Mouse (Mus musculus) frontal cortex, adult 2 months (tissue): ENCODE data around the gene Olfr339. TPM values are rescaled to one million over a fixed set of nuclear protein-coding genes. Genes with fewer than 3 reads are reported as not detected.
"Not testable (repeated sequence)": the region's sequence is repeated elsewhere in the genome, so short reads cannot be mapped to it uniquely, and the experiment has no call there.

Source experiments
- DNase-seq, 2 experiments: peaks; one replicate each; pipeline ENCODE4 v3.0.0; 2022; ENCODE audit warnings: low spot score in 1 of 2; ENCODE audit errors: extremely low spot score in 1 of 2
- polyA plus RNA-seq: library from polyadenylated mRNA; depleted of rRNA; stranded (reverse); fragments of >200 nt; gene quantifications from 2 replicates; pipeline ENCODE4 v1.2.3, GENCODE M21; 2012; rRNA removed

Olfr339 gene
- not detected in 2 replicates for polyA plus RNA-seq

DNA sequence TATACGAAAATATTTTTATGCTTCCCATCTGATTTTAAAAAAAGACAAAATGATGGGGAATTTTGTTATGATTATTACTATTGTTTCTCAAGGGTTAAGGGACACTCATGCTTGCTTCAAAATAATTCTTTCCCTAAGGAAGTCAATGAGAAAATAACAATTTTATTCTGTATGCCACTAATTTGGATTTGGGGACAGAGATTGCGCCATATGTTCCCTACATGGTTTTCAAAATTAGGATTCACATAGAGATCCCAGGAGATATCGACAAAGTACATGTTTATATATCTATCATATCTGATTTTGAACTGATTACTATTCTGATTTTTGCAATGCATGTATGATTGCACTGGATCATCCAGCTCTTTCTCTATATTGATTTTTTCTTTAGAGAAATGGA is at the start of gene Olfr339:
Olfr339 (plus strand) TSS at position 301 of the 400 bp plus-strand sequence.
- DNase-seq = no peak

DNA sequence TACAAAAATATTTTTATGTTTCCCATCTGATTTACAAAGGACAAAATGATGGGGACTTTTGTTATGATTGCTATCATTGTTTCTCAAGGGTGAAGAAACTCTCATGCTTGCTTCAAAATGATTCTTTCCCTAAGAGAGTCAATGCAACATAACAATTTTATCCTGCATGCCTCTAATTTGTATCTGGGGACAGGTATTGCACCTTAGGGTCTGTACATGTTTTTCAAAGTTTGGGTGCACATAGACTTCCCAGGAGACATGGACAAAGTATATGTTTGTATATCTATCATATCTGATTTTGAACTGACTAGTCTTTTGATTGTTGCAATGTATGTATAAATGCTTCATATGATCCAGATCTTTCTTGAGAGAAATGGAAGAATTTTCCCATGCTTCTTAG is 45.5 kb upstream of the Olfr339 start, which contains the start of gene Olfr338:
Olfr338 (plus strand) TSS at position 301 of the 400 bp plus-strand sequence.
- DNase-seq = no peak

DNA sequence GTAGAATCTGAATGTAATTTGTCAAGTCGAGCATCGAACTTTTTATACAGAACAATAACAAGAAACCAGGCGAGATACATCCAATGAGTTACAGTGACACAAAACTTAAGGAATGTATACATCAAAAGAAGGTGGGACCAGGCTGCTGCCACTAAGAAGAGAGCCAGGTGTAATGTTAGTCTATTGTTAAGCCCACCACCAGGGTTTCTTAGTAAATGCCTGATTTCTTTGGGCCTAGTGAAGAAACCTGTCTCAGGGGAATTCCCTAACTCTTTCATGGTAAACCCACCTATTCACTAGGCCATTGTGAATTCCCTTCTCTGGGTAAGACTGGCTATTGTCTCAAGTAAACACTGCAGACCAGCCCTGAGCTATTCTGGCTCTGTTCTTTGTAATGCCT is 3.6 kb upstream of the Olfr339 start:
- DNase-seq = not testable (repeated sequence)

DNA sequence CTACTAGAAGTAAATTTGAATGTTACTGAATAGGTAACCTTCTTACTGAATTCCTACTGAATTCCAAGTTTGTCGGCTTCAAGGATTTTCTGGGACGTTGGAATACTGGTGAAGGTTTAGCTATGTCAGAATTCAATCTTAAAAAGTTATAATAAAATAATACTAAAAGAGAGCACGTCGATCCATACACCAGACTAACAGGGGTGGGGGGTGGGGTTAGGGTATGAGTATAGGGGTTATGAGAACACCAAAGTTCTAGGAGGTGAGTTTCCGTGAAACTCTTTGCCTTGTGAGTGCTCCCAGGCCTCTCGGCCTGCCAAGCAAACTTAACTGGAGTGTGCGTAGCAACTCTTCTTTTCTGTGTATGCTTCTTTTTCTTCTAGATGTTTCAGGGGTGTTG is 3.2 kb upstream of the Olfr339 start:
- not testable (repeated sequence) for DNase-seq

DNA sequence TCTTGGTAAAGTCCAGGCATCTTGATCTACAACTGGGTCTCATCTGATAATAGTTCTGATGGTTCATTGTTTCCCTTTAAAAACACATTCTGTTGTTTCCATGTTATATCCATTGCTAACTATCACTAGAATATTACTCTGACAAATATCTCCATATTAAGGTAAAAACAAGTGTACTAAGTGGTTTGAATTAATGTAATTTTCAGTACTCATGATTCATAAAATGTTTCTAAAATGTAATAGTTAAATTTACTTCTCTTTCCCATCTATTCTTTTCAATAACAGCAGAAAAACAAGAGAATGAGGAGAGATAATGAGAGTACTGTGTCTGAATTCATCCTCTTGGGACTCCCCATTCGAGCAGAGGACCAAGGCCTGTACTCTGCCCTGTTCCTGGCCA is 33.5 kb downstream of the Olfr339 start, which contains the start of gene Olfr340:
Olfr340 (plus strand) TSS at position 301 of the 400 bp plus-strand sequence.
- DNase-seq = no peak

DNA sequence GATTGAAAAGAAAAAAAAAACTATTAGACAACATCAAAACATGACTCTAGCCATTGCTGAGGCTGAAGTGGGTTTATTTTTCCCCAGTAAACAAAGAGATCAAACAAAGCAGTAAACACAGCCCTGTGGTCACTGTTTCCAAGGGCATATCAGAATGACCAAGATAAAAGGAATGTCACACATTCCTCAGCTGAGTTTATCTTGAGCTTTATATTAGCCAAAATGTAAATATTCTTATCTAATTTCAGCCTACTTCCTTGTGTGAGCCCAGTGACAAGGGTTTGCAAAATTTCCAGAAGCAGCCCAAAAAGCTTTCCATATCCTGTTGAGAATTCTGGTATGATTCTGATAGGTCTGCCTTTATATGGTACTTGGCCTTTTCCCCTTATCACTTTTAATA is 54.9 kb downstream of the Olfr339 start:
- DNase-seq = no peak

Other genes starting within 250 kb of the Olfr339 start
- 14.1 and 16.0 TPM in 2 replicates for gene Ptgs1, start 188.5 kb upstream of the Olfr339 start, polyA plus RNA-seq
- 0.02 TPM in 1 of 2 replicates, not detected in the other for gene Olfr338, start 45.4 kb upstream of the Olfr339 start, polyA plus RNA-seq
- gene Olfr340, start 33.6 kb downstream of the Olfr339 start, polyA plus RNA-seq = not detected in 2 replicates
- not detected in 2 replicates for gene Olfr341, start 63.5 kb downstream of the Olfr339 start, polyA plus RNA-seq
- not detected in 2 replicates for gene Olfr342, start 106.1 kb downstream of the Olfr339 start, polyA plus RNA-seq
- gene Olfr344, start 147.7 kb downstream of the Olfr339 start, polyA plus RNA-seq = not detected in 2 replicates
- not detected in 2 replicates for gene Olfr345, start 221.1 kb downstream of the Olfr339 start, polyA plus RNA-seq